Mouse (Mus musculus): ENCODE results near the gene Art4. TPM values are rescaled to one million over a fixed set of nuclear protein-coding genes. Genes with fewer than 3 reads are reported as not detected.
A peak's percentile ranks its signal among the peaks of the same experiment; 100 is the strongest.

Art4 gene
- polyA plus RNA-seq, 1 experiment from 2014 or later: 10.6 TPM

DNA sequence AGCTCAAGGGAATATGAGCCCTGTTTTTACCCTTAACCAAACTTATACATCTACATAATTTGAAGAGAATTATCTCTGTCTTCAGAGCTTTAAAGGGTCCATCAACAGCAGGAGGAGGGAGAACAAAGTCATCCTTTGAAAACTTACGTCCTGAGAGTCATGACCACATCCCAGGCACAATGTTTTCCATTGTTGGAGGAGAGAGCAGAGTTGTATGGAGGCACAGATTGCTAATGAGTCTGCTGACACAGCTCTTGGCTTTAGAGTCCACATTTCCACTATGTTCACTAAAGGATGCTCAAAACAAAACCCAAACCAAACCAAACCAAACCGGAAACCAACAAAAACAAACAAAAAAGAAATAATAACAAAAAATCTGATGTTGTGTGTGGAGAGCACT, 12.6 kb downstream of the Art4 start:
- Histone ChIP-seq H3K4me1 (ENCODE audit: insufficient read depth) (peaks cover 9% of the 10 kb centered on the region), H3K36me3 (replicated peaks; ENCODE audit: insufficient read depth, low read length) (peaks cover 19% of the 10 kb centered on the region), H3K4me2 (ENCODE audit: low read depth, low read length) (no peak overlapping the region), H3K27ac (ENCODE audit: low read depth) (no peak overlapping the region), H3K9me3 (ENCODE audit: low read length) (no peaks in the 10 kb centered on the region), H3K4me3 (ENCODE audit: low read depth, low read length) (no peak overlapping the region), H3K27me3 (ENCODE audit: insufficient read depth, low read length) (no peaks in the 10 kb centered on the region), H3K9ac (replicated peaks) (no peak overlapping the region)
- TF ChIP-seq CTCF (IDR thresholded peaks at IDR 0.05; ENCODE audit: low read depth) (no peak), EP300 (IDR thresholded peaks at IDR 0.05; ENCODE audit: low read depth) (no peak)
- DNase-seq: no peak
- ATAC-seq: no peak
- 84% methylated on average over 2 of the region's 2 CpGs for WGBS (ENCODE audit: insufficient replicate concordance)

- no peak overlapping the region for H3K27ac ChIP-seq (ENCODE audit: low read depth)
- no peak overlapping the region for H3K4me3 ChIP-seq (ENCODE audit: low read depth, low read length)
- H3K4me1 ChIP-seq (ENCODE audit: insufficient read depth): no peaks in the 10 kb centered on the region
- WGBS (ENCODE audit: insufficient replicate concordance): 77% methylated on average over 3 of the region's 3 CpGs
- no peak overlapping the region for H3K4me2 ChIP-seq (ENCODE audit: low read depth, low read length)
- TF ChIP-seq EP300 (IDR thresholded peaks at IDR 0.05; ENCODE audit: low read depth): no peak
- TF ChIP-seq CTCF (IDR thresholded peaks at IDR 0.05; ENCODE audit: low read depth): no peak
- H3K36me3 ChIP-seq (replicated peaks; ENCODE audit: insufficient read depth, low read length): no peaks in the 10 kb centered on the region
- H3K9ac ChIP-seq (replicated peaks): no peak overlapping the region
- H3K27me3 ChIP-seq (ENCODE audit: insufficient read depth, low read length): no peaks in the 10 kb centered on the region
- no peak for DNase-seq
- no peaks in the 10 kb centered on the region for H3K9me3 ChIP-seq (ENCODE audit: low read length)
- ATAC-seq: no peak
These were observed 20.2 kb downstream of the Art4 start for GRCm38 (mm10) chr6:136837323-136837722.

GRCm38 (mm10) chr6:136835352-136835751, 22.2 kb downstream of the Art4 start, which contains the start of gene Smco3:
Gene Smco3, minus strand, starts transcription at chr6:136835452.
- no peaks in the 10 kb centered on the region for H3K4me1 ChIP-seq (ENCODE audit: insufficient read depth)
- no peaks in the 10 kb centered on the region for H3K27me3 ChIP-seq (ENCODE audit: insufficient read depth, low read length)
- DNase-seq: no peak
- H3K4me2 ChIP-seq (ENCODE audit: low read depth, low read length): no peak within 1 kb of the TSS
- H3K27ac ChIP-seq (ENCODE audit: low read depth): no peak within 1 kb of the TSS
- no peaks in the 10 kb centered on the region for H3K36me3 ChIP-seq (replicated peaks; ENCODE audit: insufficient read depth, low read length)
- 50% methylated on average over 4 of the region's 4 CpGs for WGBS (ENCODE audit: insufficient replicate concordance)
- no peak within 1 kb of the TSS for H3K4me3 ChIP-seq (ENCODE audit: low read depth, low read length)
- no peaks in the 10 kb centered on the region for H3K9me3 ChIP-seq (ENCODE audit: low read length)
- no peak for ATAC-seq
- no peak within 1 kb of the TSS for H3K9ac ChIP-seq (replicated peaks)
- TF ChIP-seq CTCF (IDR thresholded peaks at IDR 0.05; ENCODE audit: low read depth): no peak
- TF ChIP-seq EP300 (IDR thresholded peaks at IDR 0.05; ENCODE audit: low read depth): no peak

DNA sequence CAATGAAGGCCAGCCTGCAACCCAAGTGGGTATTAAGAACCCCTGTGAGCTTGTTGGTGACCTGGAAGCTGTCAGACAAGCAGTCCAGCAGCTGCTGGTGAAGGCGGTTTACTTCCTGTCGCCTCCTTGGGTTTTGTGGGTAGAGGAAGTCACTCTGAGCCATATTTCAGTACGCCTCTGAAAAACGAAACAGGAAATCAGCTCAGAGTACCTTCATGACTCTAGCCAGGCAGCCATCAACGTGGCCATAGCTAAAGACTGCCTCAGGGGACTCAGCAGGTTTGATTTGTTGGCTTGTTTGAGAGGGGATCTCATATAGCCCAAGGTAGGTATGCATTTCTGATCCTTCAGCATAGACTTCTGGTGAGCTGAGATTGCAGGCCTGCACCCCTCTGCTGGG, 25.8 kb downstream of the Art4 start:
- Histone ChIP-seq H3K4me2 (ENCODE audit: low read depth, low read length) (0 out of 2 replicates have a peak overlapping the region, but pooled peaks have one; percentile 14), H3K27ac (ENCODE audit: low read depth) (0 out of 2 replicates have a peak overlapping the region, but pooled peaks have one; percentile 29), H3K9me3 (ENCODE audit: low read length) (no peaks in the 10 kb centered on the region), H3K4me1 (ENCODE audit: insufficient read depth) (peaks cover 12% of the 10 kb centered on the region), H3K9ac (replicated peaks) (no peak overlapping the region), H3K4me3 (ENCODE audit: low read depth, low read length) (no peak overlapping the region), H3K27me3 (ENCODE audit: insufficient read depth, low read length) (no peaks in the 10 kb centered on the region), H3K36me3 (replicated peaks; ENCODE audit: insufficient read depth, low read length) (no peaks in the 10 kb centered on the region)
- WGBS (ENCODE audit: insufficient replicate concordance): 31% methylated on average over 5 of the region's 5 CpGs
- DNase-seq: no peak
- TF ChIP-seq EP300 (IDR thresholded peaks at IDR 0.05; ENCODE audit: low read depth): no peak
- no peak for TF ChIP-seq CTCF (IDR thresholded peaks at IDR 0.05; ENCODE audit: low read depth)
- ATAC-seq: no peak

- Histone ChIP-seq H3K4me3 (ENCODE audit: low read depth, low read length) (peak overlapping the region; percentile 93), H3K27me3 (ENCODE audit: insufficient read depth, low read length) (no peaks in the 10 kb centered on the region), H3K36me3 (replicated peaks; ENCODE audit: insufficient read depth, low read length) (peaks cover 19% of the 10 kb centered on the region), H3K27ac (ENCODE audit: low read depth) (peak overlapping the region; percentile 76), H3K4me1 (ENCODE audit: insufficient read depth) (peaks cover 16% of the 10 kb centered on the region), H3K4me2 (ENCODE audit: low read depth, low read length) (peak overlapping the region; percentile 76), H3K9me3 (ENCODE audit: low read length) (no peaks in the 10 kb centered on the region), H3K9ac (replicated peaks) (no peak overlapping the region)
- DNase-seq (no peak), ATAC-seq (no peak)
- WGBS (ENCODE audit: insufficient replicate concordance): 31% methylated on average over 4 of the region's 4 CpGs
- TF ChIP-seq EP300 (IDR thresholded peaks at IDR 0.05; ENCODE audit: low read depth) (no peak), CTCF (IDR thresholded peaks at IDR 0.05; ENCODE audit: low read depth) (no peak)
These were observed 28.9 kb downstream of the Art4 start for GRCm38 (mm10) chr6:136828681-136829080.

GRCm38 (mm10) chr6:136827881-136828561, 29.5 kb downstream of the Art4 start, which contains the start of gene Wbp11:
Gene Wbp11, minus strand, starts transcription at chr6:136828233.
- DNase-seq: peak; percentile 95
- Histone ChIP-seq H3K4me1 (ENCODE audit: insufficient read depth) (peaks cover 16% of the 10 kb centered on the region), H3K4me3 (ENCODE audit: low read depth, low read length) (peak within 1 kb of the TSS; percentile 93), H3K27me3 (ENCODE audit: insufficient read depth, low read length) (no peaks in the 10 kb centered on the region), H3K36me3 (replicated peaks; ENCODE audit: insufficient read depth, low read length) (peaks cover 21% of the 10 kb centered on the region), H3K9ac (replicated peaks) (peak within 1 kb of the TSS; percentile 98), H3K27ac (ENCODE audit: low read depth) (peak within 1 kb of the TSS; percentile 90), H3K9me3 (ENCODE audit: low read length) (no peaks in the 10 kb centered on the region), H3K4me2 (ENCODE audit: low read depth, low read length) (peak within 1 kb of the TSS; percentile 89)
- ATAC-seq: peak; percentile 100
- under 1% methylated on average over 45 of the region's 45 CpGs for WGBS (ENCODE audit: insufficient replicate concordance)
- peak; percentile 67 for TF ChIP-seq CTCF (IDR thresholded peaks at IDR 0.05; ENCODE audit: low read depth)
- peak; percentile 56; the same call in 1 of the 2 replicates for TF ChIP-seq EP300 (IDR thresholded peaks at IDR 0.05; ENCODE audit: low read depth)
